Mouse (Mus musculus) bone marrow macrophage, adult 2 months (primary cell): ENCODE measurements around the gene Ubxn7. TPM values are rescaled to one million over a fixed set of nuclear protein-coding genes. Genes with fewer than 3 reads are reported as not detected.

Source experiments
- H3K27ac ChIP-seq: 2 replicates; pipeline ENCODE4 v1.5.1; 2012; ENCODE audit warnings: low read depth, low read length; ENCODE audit not compliant: insufficient read depth
- H3K4me1 ChIP-seq: 2 replicates; pipeline ENCODE4 v1.6.1; 2012; ENCODE audit warnings: low read length; ENCODE audit not compliant: control insufficient read depth, insufficient read depth
- H3K4me3 ChIP-seq: 2 replicates; pipeline ENCODE4 v1.5.1; 2012; ENCODE audit warnings: mild to moderate bottlenecking, low read length, moderate library complexity; ENCODE audit not compliant: insufficient read depth
- CTCF ChIP-seq: IDR thresholded peaks from 2 replicates; pipeline ENCODE4 v1.5.1; 2012; ENCODE audit warnings: low read depth, mild to moderate bottlenecking, low read length, moderate library complexity
- POLR2A ChIP-seq: IDR thresholded peaks from 2 replicates; pipeline ENCODE4 v1.6.1; 2012; ENCODE audit warnings: mild to moderate bottlenecking, low read depth, low read length, borderline replicate concordance
- polyA plus RNA-seq: library from polyadenylated mRNA; stranded (reverse); fragments of >200 nt; gene quantifications from 2 replicates; pipeline ENCODE4 v1.2.4, GENCODE M21; 2012; ENCODE audit not compliant: missing spikeins, insufficient read depth, insufficient read length

Gene Ubxn7
- polyA plus RNA-seq, 1 experiment: 17.9 TPM

GRCm38 (mm10) chr16:32430474-32431046 lies 98.5 kb downstream of the Ubxn7 start, which contains the start of gene Pcyt1a:
TSS of gene Pcyt1a (plus strand) at chr16:32430921.
- H3K4me3 ChIP-seq: peak within 1 kb of the TSS; percentile 71
- H3K27ac ChIP-seq: peak within 1 kb of the TSS; percentile 46
- TF ChIP-seq CTCF (no peak), POLR2A (no peak)
- H3K4me1 ChIP-seq: peaks cover 24% of the 10 kb centered on the region

- no peak for TF ChIP-seq POLR2A
- TF ChIP-seq CTCF: no peak
- H3K4me1 ChIP-seq: peaks cover 28% of the 10 kb centered on the region
- H3K4me3 ChIP-seq: peak overlapping the region; percentile 71
- H3K27ac ChIP-seq: peak overlapping the region; percentile 42
Measured at GRCm38 (mm10) chr16:32431047-32431591, 99.1 kb downstream of the Ubxn7 start.

- Histone ChIP-seq H3K4me1 (peaks cover 35% of the 10 kb centered on the region), H3K27ac (no peak overlapping the region), H3K4me3 (peak overlapping the region; percentile 71)
- TF ChIP-seq POLR2A: no peak
- TF ChIP-seq CTCF: no peak
Measured at GRCm38 (mm10) chr16:32431926-32432325, 99.9 kb downstream of the Ubxn7 start.

GRCm38 (mm10) chr16:32433138-32433537 lies 101.1 kb downstream of the Ubxn7 start:
- TF ChIP-seq POLR2A (no peak), CTCF (no peak)
- peaks cover 37% of the 10 kb centered on the region for H3K4me1 ChIP-seq
- no peak overlapping the region for H3K4me3 ChIP-seq
- no peak overlapping the region for H3K27ac ChIP-seq

DNA sequence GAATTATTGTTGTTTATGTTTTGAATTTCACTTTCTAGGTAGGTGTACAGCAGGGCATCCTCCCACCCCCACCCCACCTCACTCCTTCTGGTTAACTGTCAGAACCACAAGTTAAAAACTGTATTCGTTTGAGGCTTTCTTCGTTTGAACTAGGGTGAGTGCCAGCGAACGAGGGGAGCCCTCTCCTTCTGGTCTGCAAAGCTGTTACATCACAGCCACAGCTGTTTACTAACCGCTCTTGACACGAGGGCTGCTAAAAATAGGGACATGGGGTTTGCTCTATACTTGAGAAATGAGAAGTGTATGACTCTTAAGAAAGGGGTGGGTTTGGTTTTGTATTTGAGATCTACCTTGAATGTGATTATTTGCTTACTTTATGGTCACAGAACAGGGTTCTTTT lies 102.0 kb downstream of the Ubxn7 start:
- no peak for TF ChIP-seq POLR2A
- no peak for TF ChIP-seq CTCF
- H3K4me1 ChIP-seq: peaks cover 39% of the 10 kb centered on the region
- peak overlapping the region; percentile 13; the same call in 1 of the 2 replicates for H3K4me3 ChIP-seq
- peak overlapping the region; percentile 73 for H3K27ac ChIP-seq

DNA sequence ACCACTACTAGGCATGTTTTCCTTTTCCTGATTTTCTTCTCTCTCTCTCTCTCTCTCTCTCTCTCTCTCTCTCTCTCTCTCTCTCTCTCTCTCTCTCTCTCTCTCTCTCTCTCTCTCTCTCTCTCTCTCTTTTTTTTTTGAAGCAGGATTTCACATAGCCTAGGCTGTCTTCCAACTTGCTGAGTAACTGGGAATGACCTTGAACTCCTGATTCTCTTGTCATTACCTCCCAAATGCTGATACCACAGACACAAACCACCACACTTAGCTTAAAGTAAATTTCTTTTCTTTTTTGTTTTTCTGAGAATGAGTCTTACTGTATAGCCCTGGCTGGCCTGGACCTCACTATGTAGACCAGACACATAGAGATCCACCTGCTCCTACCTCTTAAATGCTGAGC lies 102.6 kb downstream of the Ubxn7 start:
- no peak overlapping the region for H3K4me3 ChIP-seq
- H3K4me1 ChIP-seq: peaks cover 35% of the 10 kb centered on the region
- TF ChIP-seq CTCF (no peak), POLR2A (no peak)
- H3K27ac ChIP-seq: peak overlapping the region; percentile 73

GRCm38 (mm10) chr16:32436657-32437056 lies 104.6 kb downstream of the Ubxn7 start:
- no peak overlapping the region for H3K27ac ChIP-seq
- peaks cover 45% of the 10 kb centered on the region for H3K4me1 ChIP-seq
- TF ChIP-seq POLR2A (no peak), CTCF (no peak)
- H3K4me3 ChIP-seq: no peak overlapping the region

- H3K4me1 ChIP-seq: peaks cover 43% of the 10 kb centered on the region
- TF ChIP-seq CTCF: no peak
- no peak overlapping the region for H3K27ac ChIP-seq
- no peak overlapping the region for H3K4me3 ChIP-seq
Measured at GRCm38 (mm10) chr16:32437266-32437665, 105.2 kb downstream of the Ubxn7 start.

DNA sequence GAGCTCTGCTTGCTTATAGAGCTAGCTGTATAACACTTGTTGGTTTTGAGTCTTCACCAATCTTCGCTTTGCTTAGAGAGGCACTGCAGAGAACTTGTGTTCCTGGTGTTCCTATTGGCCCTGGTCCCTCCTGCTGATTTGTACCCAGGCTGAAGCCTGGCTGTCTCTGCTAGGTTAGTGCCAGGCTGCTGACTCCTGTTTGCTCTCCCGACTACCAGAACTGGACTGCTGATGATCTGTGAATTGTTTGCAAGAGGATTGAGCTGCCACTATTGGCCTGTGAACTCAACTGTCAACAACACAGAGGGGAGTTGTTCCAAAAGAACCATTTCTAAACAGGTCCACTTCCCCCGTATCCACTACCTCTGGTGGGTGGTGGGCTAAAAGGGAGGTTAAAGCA lies 109.4 kb downstream of the Ubxn7 start:
- H3K4me1 ChIP-seq: peaks cover 22% of the 10 kb centered on the region
- no peak overlapping the region for H3K4me3 ChIP-seq
- H3K27ac ChIP-seq: no peak overlapping the region
- TF ChIP-seq POLR2A (no peak), CTCF (no peak)

Other genes with a start within 250 kb of the Ubxn7 start
- 39.1 and 49.3 TPM in 2 replicates for gene Pigx, start 232.5 kb upstream of the Ubxn7 start, polyA plus RNA-seq
- gene Cep19, start 232.5 kb upstream of the Ubxn7 start, polyA plus RNA-seq: 10.9 and 12.2 TPM in 2 replicates
- 227 and 230 TPM in 2 replicates for gene Nrros, start 166.7 kb upstream of the Ubxn7 start, polyA plus RNA-seq
- gene Bex6, start 152.4 kb upstream of the Ubxn7 start, polyA plus RNA-seq: 1.4 and 1.9 TPM in 2 replicates
- 8.5 and 8.6 TPM in 2 replicates for gene Fbxo45, start 85.1 kb upstream of the Ubxn7 start, polyA plus RNA-seq
- 18.0 and 20.3 TPM in 2 replicates for gene Wdr53, start 85.0 kb upstream of the Ubxn7 start, polyA plus RNA-seq
- gene Smco1, start 60.8 kb upstream of the Ubxn7 start, polyA plus RNA-seq: not detected in 2 replicates
- 10.5 and 11.2 TPM in 2 replicates for gene Rnf168, start 54.8 kb upstream of the Ubxn7 start, polyA plus RNA-seq
- gene Tm4sf19, start 68.2 kb downstream of the Ubxn7 start, polyA plus RNA-seq: 3.0 and 4.4 TPM in 2 replicates
- 43.8 and 47.9 TPM in 2 replicates for gene Tctex1d2, start 87.4 kb downstream of the Ubxn7 start, polyA plus RNA-seq
- 95.8 and 100 TPM in 2 replicates for gene Pcyt1a, start 98.7 kb downstream of the Ubxn7 start, polyA plus RNA-seq
- not detected in 2 replicates for gene Slc51a, start 155.6 kb downstream of the Ubxn7 start, polyA plus RNA-seq
- not detected in 2 replicates for gene Zdhhc19, start 164.0 kb downstream of the Ubxn7 start, polyA plus RNA-seq